Mouse (Mus musculus): ENCODE data around the gene Ugt1a5. TPM values are rescaled to one million over a fixed set of nuclear protein-coding genes. Genes with fewer than 3 reads are reported as not detected.

Gene Ugt1a5
- polyA plus RNA-seq, 2 experiments from 2014 or later = not detected

DNA sequence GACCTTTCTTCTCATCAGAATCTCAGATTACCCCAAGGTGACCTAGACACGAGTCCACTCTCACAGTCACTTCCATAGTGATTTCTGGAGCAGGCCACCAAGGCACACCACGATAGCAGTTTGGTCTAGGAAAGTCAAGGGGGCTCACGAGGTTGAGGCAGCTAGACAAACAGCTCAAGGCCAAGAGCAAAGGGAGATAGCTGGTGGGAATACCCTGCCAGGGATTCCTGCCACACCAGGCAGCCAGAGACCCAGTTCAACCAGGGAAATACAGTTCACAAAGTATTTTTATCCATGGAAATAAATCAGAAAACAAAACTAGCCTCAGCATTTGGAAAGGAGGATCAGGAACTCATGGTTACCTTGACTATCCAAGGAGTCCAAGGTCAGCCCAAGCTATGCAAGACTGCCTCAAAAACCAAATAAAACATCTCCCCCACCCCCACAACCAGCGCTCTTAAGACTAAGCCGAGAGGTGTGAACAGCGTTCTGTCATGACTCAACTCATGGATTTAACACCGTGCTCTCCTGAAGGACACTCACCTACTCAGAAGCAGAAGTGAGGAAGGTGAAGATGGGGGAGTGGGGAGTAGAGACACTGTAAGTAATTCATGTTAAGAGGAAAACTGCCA, 98.5 kb downstream of the Ugt1a5 start:
- no peak for ATAC-seq

DNA sequence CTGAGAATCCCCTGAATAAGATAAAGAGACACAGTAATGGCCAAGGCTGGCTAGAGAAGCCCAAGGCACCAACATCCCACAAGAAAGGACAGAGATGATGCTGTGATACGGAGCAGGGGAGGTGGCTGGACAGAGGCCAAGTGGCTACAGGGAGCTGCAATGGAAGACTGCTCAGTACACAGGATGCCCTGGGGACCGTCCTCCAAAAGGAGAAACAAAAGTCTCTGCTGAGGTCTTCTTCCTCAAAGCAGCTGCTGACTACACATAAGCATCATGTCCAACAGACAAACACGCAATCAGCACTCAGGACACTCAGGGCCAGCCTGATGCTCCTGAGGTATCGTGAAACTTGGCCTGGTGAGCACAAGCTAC, 99.0 kb downstream of the Ugt1a5 start:
- ATAC-seq = no peak

DNA sequence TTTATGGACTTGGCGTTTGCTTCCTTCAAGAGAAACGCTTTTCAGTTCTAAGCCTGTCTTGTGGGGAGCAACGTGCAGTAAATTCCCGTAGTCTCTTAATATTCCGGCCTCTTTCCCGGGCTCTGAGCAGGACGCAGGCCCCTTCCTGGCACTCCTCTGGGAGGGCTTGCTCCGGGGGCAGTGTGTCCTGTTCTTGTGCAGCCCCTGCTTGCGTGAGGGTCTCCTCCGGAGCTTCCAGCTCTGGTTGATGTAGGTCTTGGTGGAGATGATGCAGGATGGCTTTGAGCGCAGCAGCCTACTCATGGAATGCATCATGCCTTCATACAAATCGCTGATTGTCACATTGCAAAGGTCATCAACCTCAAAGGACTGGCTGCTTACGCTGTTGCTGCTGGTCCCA, 100.3 kb downstream of the Ugt1a5 start:
- ATAC-seq = no peak

DNA sequence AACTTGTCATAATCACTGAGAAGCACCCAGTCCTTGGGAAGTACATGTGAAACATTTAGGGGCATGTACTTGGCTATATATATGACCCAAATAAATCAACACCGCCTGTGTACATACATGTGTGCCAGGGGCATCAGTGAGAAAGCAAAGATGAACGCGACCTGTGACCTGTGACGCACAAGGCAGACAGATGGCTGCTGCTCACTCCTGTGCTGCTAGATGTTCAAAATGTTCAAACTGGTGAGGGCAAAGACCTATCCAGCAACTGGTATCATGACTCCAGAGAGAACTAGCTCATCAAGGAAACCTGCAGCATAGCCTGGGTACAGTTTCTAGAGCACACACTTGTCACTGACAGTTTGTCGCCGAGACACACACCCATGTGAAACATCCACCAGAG, 101.7 kb downstream of the Ugt1a5 start:
- no peak for ATAC-seq

DNA sequence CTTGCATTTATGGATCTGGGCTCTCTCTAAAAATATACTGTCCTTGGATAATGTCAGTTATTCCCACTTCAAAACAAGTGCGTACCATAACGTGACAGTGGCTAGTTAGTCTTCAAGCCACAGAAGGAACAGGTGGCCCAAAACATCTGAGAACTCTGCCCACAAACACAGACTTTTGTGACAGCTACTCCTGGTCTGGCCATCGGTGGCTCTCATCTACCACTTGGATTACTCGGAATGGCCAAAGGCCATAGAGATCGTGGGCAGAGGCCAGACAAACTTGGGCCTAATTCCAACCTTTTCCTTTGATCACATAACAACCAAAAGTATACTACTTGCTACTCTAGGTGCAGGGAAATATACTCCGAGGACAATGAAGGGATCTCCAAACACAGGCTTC, 102.3 kb downstream of the Ugt1a5 start:
- no peak for ATAC-seq

Other genes with a start within 250 kb of the Ugt1a5 start
- 10 to 100 TPM; 24.5 to 28.5 TPM for gene Usp40, start 157.5 kb upstream of the Ugt1a5 start, polyA plus RNA-seq (2017; shearing (Covaris generic))
- gene Ugt1a10, start 110.6 kb upstream of the Ugt1a5 start, polyA plus RNA-seq (2017; shearing (Covaris generic)) = not detected
- not detected for gene Ugt1a9, start 95.2 kb upstream of the Ugt1a5 start, polyA plus RNA-seq (2017; shearing (Covaris generic))
- not detected for gene Ugt1a8, start 78.2 kb upstream of the Ugt1a5 start, polyA plus RNA-seq (2017; shearing (Covaris generic))
- 1 to 10 TPM in 1 of 2 experiments, under 1 TPM in 1; 0.56 to 1.2 TPM for gene Ugt1a7c, start 71.0 kb upstream of the Ugt1a5 start, polyA plus RNA-seq (2017; shearing (Covaris generic))
- gene Ugt1a6b, start 62.8 kb upstream of the Ugt1a5 start, polyA plus RNA-seq (2017; shearing (Covaris generic)) = not detected
- under 1 TPM; 0.13 to 0.75 TPM for gene Ugt1a6a, start 31.2 kb upstream of the Ugt1a5 start, polyA plus RNA-seq (2017; shearing (Covaris generic))
- not detected for gene Ugt1a2, start 34.6 kb downstream of the Ugt1a5 start, polyA plus RNA-seq (2017; shearing (Covaris generic))
- under 1 TPM; 0.63 to 0.73 TPM for gene Dnajb3, start 39.8 kb downstream of the Ugt1a5 start, polyA plus RNA-seq (2017; shearing (Covaris generic))
- gene Ugt1a1, start 45.9 kb downstream of the Ugt1a5 start, polyA plus RNA-seq (2017; shearing (Covaris generic)) = not detected
- gene Mroh2a, start 61.0 kb downstream of the Ugt1a5 start, polyA plus RNA-seq (2017; shearing (Covaris generic)) = 1 to 10 TPM; 1.4 to 1.6 TPM
- 10 to 100 TPM; 56.6 to 72.9 TPM for gene Hjurp, start 111.6 kb downstream of the Ugt1a5 start, polyA plus RNA-seq (2017; shearing (Covaris generic))
- not detected for gene Trpm8, start 111.6 kb downstream of the Ugt1a5 start, polyA plus RNA-seq (2017; shearing (Covaris generic))
- gene Spp2, start 240.9 kb downstream of the Ugt1a5 start, polyA plus RNA-seq (2017; shearing (Covaris generic)) = not detected